Mouse (Mus musculus) embryo, embryonic 11.5 days (tissue): ENCODE measurements around the gene Lao1.

ENCODE experiments used
- DNase-seq: peaks from one replicate; pipeline ENCODE4 v3.0.0-alpha.2; 2012; ENCODE audit warnings: low read depth, low spot score

Lao1 gene

DNA sequence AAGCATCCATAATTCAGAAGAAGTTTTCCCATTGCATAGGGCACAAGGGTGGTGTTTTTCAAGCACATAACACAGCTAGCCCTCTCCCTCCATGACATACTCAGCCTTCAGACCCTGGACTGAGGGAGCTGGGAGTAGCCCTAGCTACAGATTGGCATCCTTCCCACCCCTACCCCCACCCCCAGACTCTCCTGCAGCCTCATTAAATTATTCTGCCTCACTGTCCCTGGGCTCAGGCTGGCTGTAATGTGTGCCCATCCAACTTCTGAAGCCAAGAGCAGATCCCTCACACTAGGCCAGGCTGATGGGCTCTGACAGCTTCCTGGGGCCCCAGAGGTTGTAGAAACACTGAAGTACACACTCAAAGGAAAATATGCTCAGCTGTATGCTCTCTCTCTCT, 53.6 kb downstream of the Lao1 start:
- no peak for DNase-seq

DNA sequence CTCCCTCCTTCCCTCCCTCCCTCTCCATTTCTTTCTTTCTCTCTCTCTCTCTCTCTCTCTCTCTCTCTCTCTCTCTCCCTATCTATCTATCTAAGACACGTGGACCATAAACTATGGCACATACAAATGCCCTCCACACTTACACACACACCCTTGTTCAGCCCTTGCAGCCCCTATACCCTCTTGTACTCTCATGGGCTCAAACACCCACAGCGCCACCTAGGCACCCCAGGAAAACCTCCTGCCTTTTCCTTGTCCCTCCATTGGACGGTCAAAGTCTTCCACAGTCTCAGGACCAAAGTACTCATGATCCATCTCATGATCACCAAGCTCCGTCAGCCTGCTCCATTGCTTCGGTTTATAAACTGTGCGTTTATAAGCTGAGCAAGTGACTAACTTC, 54.2 kb downstream of the Lao1 start:
- DNase-seq: no peak

DNA sequence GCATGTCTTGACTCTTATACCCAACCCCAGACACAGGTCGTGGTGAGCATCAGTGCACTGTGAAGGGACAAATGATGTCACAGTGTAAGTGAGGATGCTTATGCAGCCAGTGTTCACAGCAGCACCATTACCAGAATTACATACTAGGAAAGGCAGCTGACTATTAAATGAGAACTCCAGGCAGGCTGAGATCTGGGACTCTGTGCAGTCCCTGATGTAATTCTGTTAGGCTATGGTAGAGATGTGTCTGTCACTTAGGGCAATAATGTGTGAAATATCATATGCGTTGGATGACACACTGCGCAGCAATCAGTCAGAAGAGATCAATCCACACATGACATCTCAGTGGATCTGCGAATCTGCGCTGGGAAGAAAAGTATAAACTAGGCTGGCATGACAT, 55.7 kb downstream of the Lao1 start:
- no peak for DNase-seq
